Mouse (Mus musculus) lung, postnatal 4 days (tissue): Measurements from ENCODE around the gene Fgfr2.
A peak's percentile ranks its signal among the peaks of the same experiment; 100 is the strongest.

ENCODE experiments used
- DNase-seq, 2 experiments: peaks; one replicate each; pipeline ENCODE4 v3.0.0; 2021

Fgfr2 gene

GRCm38 (mm10) chr7:130635212-130635611, 2487.9 kb downstream of the Fgfr2 start:
- DNase-seq: peak in 1 of 2 experiments; percentile 11

GRCm38 (mm10) chr7:130634259-130634871, 2488.8 kb downstream of the Fgfr2 start:
- DNase-seq: no peak

DNA sequence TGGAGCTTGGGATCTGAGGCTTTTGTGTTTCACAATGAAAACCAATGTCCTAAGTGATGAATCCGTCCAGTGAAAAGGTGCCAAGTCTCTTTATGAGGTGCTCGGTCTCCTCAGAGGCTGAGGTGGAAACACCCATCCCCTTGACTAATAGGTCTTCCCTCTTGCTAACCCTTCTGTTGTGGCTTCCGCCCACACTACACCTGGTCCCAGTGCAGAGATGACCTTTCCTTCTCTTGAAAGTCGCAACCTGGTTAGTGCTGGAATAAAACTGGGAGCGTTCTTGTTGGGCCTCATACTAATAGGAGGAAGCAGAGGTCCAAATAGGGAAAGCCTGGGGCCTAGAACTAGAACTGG, 2490.8 kb downstream of the Fgfr2 start:
- no peak for DNase-seq

- peak; percentile 54 to 58 for DNase-seq
Measured at GRCm38 (mm10) chr7:130631553-130632378, 2491.4 kb downstream of the Fgfr2 start.

- no peak for DNase-seq
Measured at GRCm38 (mm10) chr7:130630956-130631355, 2492.2 kb downstream of the Fgfr2 start.

- DNase-seq: no peak
Measured at GRCm38 (mm10) chr7:130629999-130630398, 2493.2 kb downstream of the Fgfr2 start.

GRCm38 (mm10) chr7:130628601-130629000, 2494.5 kb downstream of the Fgfr2 start:
- no peak for DNase-seq

GRCm38 (mm10) chr7:130625361-130625760, 2497.8 kb downstream of the Fgfr2 start:
- DNase-seq: no peak

- no peak for DNase-seq
Measured at GRCm38 (mm10) chr7:130624299-130624698, 2498.9 kb downstream of the Fgfr2 start.

- DNase-seq: no peak
Measured at GRCm38 (mm10) chr7:130622359-130622758, 2500.8 kb downstream of the Fgfr2 start.

DNA sequence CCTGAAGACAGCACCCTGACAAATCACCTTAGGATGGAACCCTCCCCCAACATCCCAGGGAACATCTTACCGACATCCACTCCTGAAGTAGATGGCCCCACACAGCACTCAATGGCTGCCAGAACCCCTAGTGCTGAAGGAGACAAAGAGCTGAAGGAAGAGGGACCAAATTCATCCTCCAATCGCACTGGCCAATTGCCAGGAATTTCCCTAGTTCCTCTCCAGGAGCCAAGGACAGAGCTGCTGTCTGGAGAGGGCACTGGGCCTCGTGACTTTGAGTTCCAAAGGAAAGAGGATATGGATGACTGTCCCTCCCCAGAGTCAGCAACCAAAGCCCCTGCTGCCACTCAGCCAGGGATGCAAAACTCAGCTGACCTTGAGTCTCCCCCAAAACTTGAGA, 2501.2 kb downstream of the Fgfr2 start:
- no peak for DNase-seq

GRCm38 (mm10) chr7:130621068-130621467, 2502.1 kb downstream of the Fgfr2 start:
- no peak for DNase-seq

DNA sequence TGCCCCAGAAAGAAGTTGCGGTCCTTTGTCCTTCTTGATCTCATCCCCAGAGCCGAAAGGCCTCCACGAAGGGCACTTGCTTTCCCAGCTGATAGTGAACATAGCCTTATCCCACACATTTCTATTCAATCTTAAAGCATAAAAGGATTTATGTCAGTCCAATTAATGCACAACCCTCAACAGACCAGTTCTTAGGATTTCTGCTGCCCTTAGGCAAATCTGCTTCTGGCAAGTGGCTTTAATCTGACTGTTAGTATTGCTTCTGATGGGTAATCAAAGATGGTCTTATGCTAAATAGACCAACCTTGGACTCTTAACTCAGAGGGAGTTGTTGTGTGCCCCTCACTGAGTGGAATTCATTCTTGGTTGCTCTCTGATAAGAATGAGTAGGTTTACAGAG, 2505.6 kb downstream of the Fgfr2 start:
- DNase-seq: no peak

DNA sequence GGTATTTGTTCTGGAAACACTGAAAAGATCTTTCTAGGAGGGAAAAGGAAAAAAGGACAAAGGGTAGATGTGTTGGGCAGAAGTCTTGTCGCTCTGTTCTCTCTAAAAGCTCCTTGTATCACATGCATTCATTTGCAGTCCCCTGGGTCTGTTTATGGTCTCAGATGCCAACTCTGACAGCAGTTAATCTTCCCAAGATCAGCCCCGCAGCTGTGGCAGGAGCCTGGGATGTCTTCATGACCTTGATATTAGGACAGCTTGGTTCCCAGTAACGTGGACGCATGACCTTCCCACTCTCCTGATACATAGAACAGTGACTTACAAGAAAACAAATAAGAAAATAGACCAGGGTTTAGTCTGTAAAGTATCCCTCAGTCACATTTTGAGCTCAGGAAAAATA, 2509.2 kb downstream of the Fgfr2 start:
- DNase-seq: no peak

- no peak for DNase-seq
Measured at GRCm38 (mm10) chr7:130606958-130607357, 2516.2 kb downstream of the Fgfr2 start.

DNA sequence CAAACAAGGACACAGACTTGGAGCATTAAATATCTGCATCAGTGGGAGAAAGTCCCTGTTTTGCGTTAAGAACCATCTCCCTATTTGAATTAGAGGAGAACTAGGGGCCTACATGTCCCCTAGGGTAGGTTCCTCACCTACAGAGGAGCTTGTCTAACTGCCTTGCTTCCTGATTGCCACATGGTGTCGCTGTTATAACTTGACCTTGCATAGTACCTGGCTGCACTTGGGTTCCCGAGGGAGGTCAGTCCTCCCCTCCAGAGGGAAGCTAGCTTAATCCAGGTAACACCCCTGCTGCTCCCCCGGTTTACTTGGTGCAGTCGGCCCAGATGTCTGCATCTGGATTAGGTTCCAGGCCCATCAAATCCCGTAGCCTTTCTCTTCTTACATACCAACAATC, 2518.0 kb downstream of the Fgfr2 start:
- no peak for DNase-seq

- no peak for DNase-seq
Measured at GRCm38 (mm10) chr7:130604390-130604789, 2518.8 kb downstream of the Fgfr2 start.

- no peak for DNase-seq
Measured at GRCm38 (mm10) chr7:130603556-130603955, 2519.6 kb downstream of the Fgfr2 start.

- DNase-seq: no peak
Measured at GRCm38 (mm10) chr7:130602804-130603203, 2520.3 kb downstream of the Fgfr2 start.

- DNase-seq: no peak
Measured at GRCm38 (mm10) chr7:130600546-130600945, 2522.6 kb downstream of the Fgfr2 start.

DNA sequence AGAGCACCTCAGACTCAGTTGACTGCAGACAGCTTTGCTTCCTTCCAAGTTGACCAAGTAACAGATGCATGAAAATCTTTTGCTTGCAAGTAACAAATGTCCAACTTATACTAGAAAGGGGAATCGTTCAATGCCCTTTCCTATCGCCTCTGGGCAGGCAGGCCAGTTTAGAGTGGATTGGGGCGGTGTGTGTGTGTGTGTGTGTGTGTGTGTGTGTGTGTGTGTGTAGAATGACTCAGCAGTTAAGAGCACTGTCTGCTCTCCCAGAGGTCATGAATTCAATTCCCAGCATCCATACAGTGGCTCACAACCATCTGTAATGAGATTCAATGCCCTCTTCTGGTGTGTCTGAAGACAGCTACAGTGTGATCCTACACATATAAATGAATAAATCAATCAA, 2523.1 kb downstream of the Fgfr2 start:
- DNase-seq: no peak

GRCm38 (mm10) chr7:130597546-130597945, 2525.6 kb downstream of the Fgfr2 start:
- no peak for DNase-seq

DNA sequence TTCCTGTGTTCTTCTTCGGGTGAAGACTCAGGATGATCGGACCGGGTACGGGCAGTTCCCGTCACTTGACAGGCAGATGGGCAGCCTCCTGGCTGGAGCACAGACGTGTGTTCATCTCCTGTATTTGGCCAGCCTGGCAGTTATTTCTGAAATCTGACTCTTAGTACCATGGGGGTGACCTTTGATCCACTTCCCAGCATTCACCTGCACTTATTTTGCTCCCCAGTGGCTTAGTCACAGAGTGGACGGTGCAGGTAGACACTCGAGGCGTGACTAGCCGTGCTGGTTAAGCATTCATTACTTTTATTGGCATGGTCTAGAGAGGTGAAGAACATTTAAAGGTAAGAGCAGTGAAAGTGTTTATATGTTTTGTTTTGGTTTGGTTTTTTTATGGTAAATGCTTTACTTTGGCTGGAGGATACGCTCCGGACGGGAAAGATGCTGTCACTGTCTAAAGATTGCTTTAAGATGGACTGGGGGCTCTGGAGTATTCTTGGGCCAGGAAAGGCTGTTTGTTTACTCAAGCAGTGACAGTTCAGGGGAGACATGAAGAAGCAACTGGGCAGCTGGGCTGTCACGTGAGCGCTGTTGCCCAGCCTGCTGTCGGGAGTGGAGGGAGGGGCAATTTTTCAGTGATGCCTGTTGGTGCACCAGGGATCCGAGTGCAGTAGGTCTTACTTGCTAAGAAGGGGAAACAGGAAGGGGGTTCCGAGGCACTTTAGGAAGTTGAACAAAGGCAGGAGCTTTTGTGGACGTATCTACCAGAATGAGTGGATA, 2526.9 kb downstream of the Fgfr2 start:
- peak; percentile 27 to 49 for DNase-seq
